Mouse (Mus musculus): Measurements from ENCODE around the gene Vav2. TPM values are rescaled to one million over a fixed set of nuclear protein-coding genes. Genes with fewer than 3 reads are reported as not detected.

Vav2 gene
- polyA plus RNA-seq, 1 experiment from 2014 or later = 7.1 TPM

DNA sequence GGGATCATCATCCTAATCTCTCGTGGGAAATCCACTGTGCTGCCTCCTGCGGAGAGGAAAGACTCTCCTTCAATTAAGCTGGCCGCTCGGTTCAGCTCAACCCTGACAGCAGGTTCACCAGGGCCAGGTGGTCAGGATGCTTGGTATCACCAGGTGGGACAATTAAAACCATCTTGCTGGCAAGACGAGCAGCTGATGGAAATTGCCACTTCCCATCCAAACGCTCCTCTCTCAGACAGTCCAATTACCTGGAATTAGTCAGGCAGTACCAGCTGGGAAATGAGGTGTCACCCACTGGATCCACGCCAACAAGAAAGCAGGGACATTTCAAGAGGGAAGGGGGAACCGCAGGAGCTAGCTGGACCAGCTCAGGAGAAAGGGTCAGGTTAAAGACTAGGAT, 96.4 kb downstream of the Vav2 start:
- Histone ChIP-seq H3K4me2 (ENCODE audit: low read depth, low read length) (no peak overlapping the region), H3K9ac (ENCODE audit: low read depth, low read length) (no peak overlapping the region), H3K27ac (replicated peaks; ENCODE audit: low read depth, low read length) (no peak overlapping the region), H3K9me3 (ENCODE audit: control insufficient read depth, low read length) (no peaks in the 10 kb centered on the region), H3K4me1 (ENCODE audit: control insufficient read depth, insufficient read depth, low read length) (peaks cover 9% of the 10 kb centered on the region; the same call in 1 of the 2 replicates), H3K4me3 (ENCODE audit: low read depth, low read length) (no peak overlapping the region), H3K27me3 (replicated peaks; ENCODE audit: control insufficient read depth, insufficient read depth, low read length) (no peaks in the 10 kb centered on the region), H3K36me3 (ENCODE audit: control insufficient read depth, insufficient read depth, low read length) (no peaks in the 10 kb centered on the region)
- no peak for ATAC-seq (ENCODE audit: low read depth)
- 51% methylated on average over 8 of the region's 8 CpGs for WGBS
- DNase-seq (ENCODE audit: low spot score) = no peak

DNA sequence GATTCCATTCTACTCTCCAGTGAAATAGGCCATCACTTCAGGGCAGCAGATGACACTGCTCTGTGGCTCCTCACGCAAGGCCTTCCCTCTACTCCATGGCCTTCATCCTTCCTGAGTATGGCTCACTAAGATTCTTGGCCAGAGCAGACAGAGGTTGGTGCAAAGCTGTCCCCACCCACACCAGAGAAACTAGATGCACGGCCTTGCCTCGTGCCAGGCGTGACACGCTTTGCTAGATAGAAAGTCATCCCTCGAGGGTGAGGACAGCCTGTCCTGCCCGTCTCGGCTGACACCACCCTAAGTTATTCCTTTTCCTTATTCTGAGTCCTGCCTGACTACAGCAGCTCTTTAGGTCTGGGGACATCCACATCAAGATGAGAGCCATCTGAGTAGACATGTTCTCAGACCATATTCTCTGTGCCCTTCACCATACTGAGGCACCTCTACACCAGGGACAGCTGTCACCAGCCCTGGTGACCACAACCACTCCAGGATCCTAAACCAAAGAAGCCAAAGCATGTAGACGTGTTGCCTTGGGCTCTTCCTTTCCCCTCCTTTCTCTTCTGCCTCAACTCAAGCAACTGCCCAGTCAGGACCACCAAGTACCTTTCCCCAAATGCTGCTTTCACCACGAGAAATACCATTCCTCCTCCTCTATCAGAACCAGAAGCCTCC, 97.3 kb downstream of the Vav2 start:
- Histone ChIP-seq H3K9me3 (ENCODE audit: control insufficient read depth, low read length) (no peaks in the 10 kb centered on the region), H3K27ac (replicated peaks; ENCODE audit: low read depth, low read length) (no peak overlapping the region)

DNA sequence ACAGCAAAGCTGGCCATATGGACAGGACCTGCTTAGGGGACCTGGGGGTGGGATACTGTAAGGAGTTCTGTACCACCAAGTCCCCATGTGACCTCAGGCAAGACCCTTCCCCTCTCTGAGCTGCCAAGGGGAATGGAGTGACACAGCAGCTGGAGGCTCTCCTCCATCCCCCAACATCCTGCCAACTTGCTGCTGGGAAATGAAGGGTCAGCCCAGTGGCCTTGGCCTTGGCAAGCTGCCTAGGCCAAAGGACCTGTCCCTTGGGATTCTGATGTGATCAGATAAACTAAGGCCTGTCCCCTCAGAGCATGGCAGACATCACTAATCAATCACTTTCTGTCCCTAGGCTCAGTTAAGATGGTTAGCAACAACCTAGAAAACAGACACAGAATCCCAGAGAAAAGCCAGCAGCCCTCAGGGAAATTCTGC, 98.2 kb downstream of the Vav2 start:
- H3K36me3 ChIP-seq (ENCODE audit: control insufficient read depth, insufficient read depth, low read length) = no peaks in the 10 kb centered on the region
- H3K4me2 ChIP-seq (ENCODE audit: low read depth, low read length) = no peak overlapping the region
- no peak for DNase-seq (ENCODE audit: low spot score)
- no peak overlapping the region for H3K27ac ChIP-seq (replicated peaks; ENCODE audit: low read depth, low read length)
- no peak overlapping the region for H3K4me3 ChIP-seq (ENCODE audit: low read depth, low read length)
- ATAC-seq (ENCODE audit: low read depth) = no peak
- no peak overlapping the region for H3K9ac ChIP-seq (ENCODE audit: low read depth, low read length)
- peaks cover 21% of the 10 kb centered on the region; the same call in 1 of the 2 replicates for H3K4me1 ChIP-seq (ENCODE audit: control insufficient read depth, insufficient read depth, low read length)
- H3K27me3 ChIP-seq (replicated peaks; ENCODE audit: control insufficient read depth, insufficient read depth, low read length) = no peaks in the 10 kb centered on the region
- no peaks in the 10 kb centered on the region for H3K9me3 ChIP-seq (ENCODE audit: control insufficient read depth, low read length)

More for the DNA sequence above, 97.3 kb downstream of the Vav2 start:
- ATAC-seq (ENCODE audit: low read depth) (no peak), DNase-seq (ENCODE audit: low spot score) (no peak)
- Histone ChIP-seq H3K27me3 (replicated peaks; ENCODE audit: control insufficient read depth, insufficient read depth, low read length) (no peaks in the 10 kb centered on the region), H3K9ac (ENCODE audit: low read depth, low read length) (no peak overlapping the region), H3K4me3 (ENCODE audit: low read depth, low read length) (no peak overlapping the region), H3K36me3 (ENCODE audit: control insufficient read depth, insufficient read depth, low read length) (no peaks in the 10 kb centered on the region), H3K4me1 (ENCODE audit: control insufficient read depth, insufficient read depth, low read length) (peaks cover 12% of the 10 kb centered on the region; the same call in 1 of the 2 replicates), H3K4me2 (ENCODE audit: low read depth, low read length) (no peak overlapping the region)
- 89% methylated on average over 10 of the region's 10 CpGs for WGBS

DNA sequence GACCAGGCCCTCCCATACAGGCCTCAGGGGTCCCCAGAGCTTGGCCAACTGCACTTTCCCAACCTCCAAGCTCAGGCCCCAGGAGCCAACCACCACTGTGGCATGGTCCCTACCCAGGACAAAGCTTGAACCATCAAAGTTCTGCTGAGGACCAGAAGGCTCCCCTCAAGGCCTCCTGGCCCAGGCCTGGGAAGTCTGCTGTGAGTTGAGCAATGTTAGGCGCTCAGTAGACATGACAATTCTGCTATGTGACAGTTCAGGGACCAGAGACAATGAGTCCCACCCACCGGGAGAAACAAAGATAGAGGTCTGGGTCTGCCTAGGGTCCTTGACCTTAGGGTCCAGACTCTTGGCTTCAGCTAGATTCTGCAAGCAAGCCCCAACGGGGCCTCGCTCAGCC, 98.9 kb downstream of the Vav2 start:
- Histone ChIP-seq H3K4me1 (ENCODE audit: control insufficient read depth, insufficient read depth, low read length) (peaks cover 22% of the 10 kb centered on the region; the same call in 1 of the 2 replicates), H3K27me3 (replicated peaks; ENCODE audit: control insufficient read depth, insufficient read depth, low read length) (no peaks in the 10 kb centered on the region), H3K9me3 (ENCODE audit: control insufficient read depth, low read length) (no peaks in the 10 kb centered on the region), H3K9ac (ENCODE audit: low read depth, low read length) (no peak overlapping the region), H3K4me3 (ENCODE audit: low read depth, low read length) (no peak overlapping the region), H3K27ac (replicated peaks; ENCODE audit: low read depth, low read length) (no peak overlapping the region), H3K36me3 (ENCODE audit: control insufficient read depth, insufficient read depth, low read length) (no peaks in the 10 kb centered on the region), H3K4me2 (ENCODE audit: low read depth, low read length) (no peak overlapping the region)
- WGBS = 84% methylated on average over 4 of the region's 4 CpGs
- no peak for ATAC-seq (ENCODE audit: low read depth)
- no peak for DNase-seq (ENCODE audit: low spot score)

DNA sequence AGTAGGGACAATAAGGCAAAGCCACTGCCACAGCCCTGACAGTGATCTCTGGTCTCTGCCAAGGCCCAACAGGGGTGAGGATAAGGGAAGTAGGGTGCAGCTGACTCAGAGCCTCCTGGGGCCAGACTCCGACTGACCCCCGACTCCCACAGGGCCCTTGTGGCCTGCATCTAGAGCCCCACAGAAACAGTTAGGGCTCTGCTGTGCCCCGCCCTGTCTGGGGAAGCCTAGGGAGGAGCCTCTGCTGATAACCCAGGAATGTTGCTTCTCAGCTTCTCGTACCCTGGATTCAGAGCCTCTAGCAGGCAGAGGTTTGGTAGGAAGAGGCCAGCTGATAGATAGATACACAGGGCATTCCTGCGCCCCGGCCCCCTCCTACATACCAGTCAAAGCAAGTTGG, 99.8 kb downstream of the Vav2 start:
- no peak for DNase-seq (ENCODE audit: low spot score)
- H3K4me3 ChIP-seq (ENCODE audit: low read depth, low read length) = no peak overlapping the region
- no peak overlapping the region for H3K27ac ChIP-seq (replicated peaks; ENCODE audit: low read depth, low read length)
- WGBS = 70% methylated on average over 6 of the region's 6 CpGs
- H3K9ac ChIP-seq (ENCODE audit: low read depth, low read length) = no peak overlapping the region
- H3K9me3 ChIP-seq (ENCODE audit: control insufficient read depth, low read length) = no peaks in the 10 kb centered on the region
- H3K36me3 ChIP-seq (ENCODE audit: control insufficient read depth, insufficient read depth, low read length) = no peaks in the 10 kb centered on the region
- H3K4me2 ChIP-seq (ENCODE audit: low read depth, low read length) = no peak overlapping the region
- H3K4me1 ChIP-seq (ENCODE audit: control insufficient read depth, insufficient read depth, low read length) = peaks cover 22% of the 10 kb centered on the region; the same call in 1 of the 2 replicates
- ATAC-seq (ENCODE audit: low read depth) = no peak
- no peaks in the 10 kb centered on the region for H3K27me3 ChIP-seq (replicated peaks; ENCODE audit: control insufficient read depth, insufficient read depth, low read length)

DNA sequence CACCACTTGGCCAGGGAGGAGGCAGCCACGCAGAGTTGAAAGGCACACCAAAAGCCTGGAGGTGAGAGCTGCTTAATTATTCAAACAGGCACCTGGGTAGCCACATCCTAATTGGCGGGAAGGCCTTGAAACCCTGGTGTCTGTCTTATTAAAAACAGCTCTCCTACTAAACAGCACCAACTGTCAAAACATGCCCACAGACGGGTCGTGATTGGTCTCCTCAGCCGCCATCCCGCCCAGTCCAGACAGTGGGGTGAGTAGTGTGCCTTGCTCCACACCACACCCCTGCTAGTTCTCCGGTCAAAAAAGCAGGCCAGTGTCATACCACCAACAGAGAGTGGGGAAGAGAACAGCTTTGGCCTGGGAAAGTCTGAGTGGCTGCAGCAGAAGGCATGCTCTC, 100.5 kb downstream of the Vav2 start:
- Histone ChIP-seq H3K9ac (ENCODE audit: low read depth, low read length) (no peak overlapping the region; the same call in 1 of the 2 replicates), H3K27me3 (replicated peaks; ENCODE audit: control insufficient read depth, insufficient read depth, low read length) (no peaks in the 10 kb centered on the region), H3K4me3 (ENCODE audit: low read depth, low read length) (no peak overlapping the region), H3K4me2 (ENCODE audit: low read depth, low read length) (no peak overlapping the region), H3K9me3 (ENCODE audit: control insufficient read depth, low read length) (no peaks in the 10 kb centered on the region), H3K27ac (replicated peaks; ENCODE audit: low read depth, low read length) (no peak overlapping the region), H3K36me3 (ENCODE audit: control insufficient read depth, insufficient read depth, low read length) (no peaks in the 10 kb centered on the region), H3K4me1 (ENCODE audit: control insufficient read depth, insufficient read depth, low read length) (peaks cover 25% of the 10 kb centered on the region; the same call in 1 of the 2 replicates)
- 26% methylated on average over 7 of the region's 7 CpGs for WGBS
- ATAC-seq (ENCODE audit: low read depth) (no peak), DNase-seq (ENCODE audit: low spot score) (no peak)

DNA sequence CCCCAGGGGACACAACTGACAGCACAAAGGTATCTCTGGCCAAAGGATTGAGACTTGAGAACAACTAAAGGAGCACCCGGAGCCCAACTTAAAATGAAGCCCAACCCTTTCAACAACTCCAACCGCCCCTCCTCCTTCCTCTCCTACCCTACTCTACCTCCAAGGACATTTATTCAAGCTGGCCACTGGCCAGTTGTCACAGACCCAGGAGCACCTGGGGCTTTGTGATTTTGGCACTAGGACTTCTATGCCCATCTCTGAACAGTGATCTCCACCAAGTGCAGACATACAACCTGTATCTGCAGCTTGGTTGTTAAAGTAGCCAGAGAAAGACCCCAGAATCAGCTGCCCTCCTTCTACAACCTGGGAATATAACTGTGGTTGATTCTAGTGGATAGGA, 102.1 kb downstream of the Vav2 start:
- 13% methylated on average over 2 of the region's 2 CpGs for WGBS
- no peak for ATAC-seq (ENCODE audit: low read depth)
- no peaks in the 10 kb centered on the region for H3K27me3 ChIP-seq (replicated peaks; ENCODE audit: control insufficient read depth, insufficient read depth, low read length)

DNA sequence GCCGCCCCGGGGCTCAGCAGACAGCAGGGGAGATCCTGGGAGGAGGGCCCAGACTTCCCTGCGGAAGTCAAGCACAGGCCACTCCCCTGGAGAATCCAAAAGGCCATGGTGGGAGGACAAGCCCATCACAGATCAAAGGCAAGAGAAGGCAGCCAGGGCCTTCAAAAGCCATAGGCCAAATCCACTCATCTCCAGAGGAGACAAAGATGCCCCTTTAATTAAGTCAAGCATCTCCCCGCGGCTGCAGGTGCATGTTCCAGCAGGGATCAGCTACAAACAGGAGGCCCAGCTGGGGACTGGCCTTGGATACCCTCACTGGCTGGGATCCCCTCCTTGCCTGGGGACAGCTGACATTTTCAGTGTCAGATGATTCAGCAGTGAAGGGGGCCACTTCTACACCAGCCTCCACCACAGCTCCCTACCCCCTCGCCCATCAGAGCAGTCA, 105.4 kb downstream of the Vav2 start:
- no peak overlapping the region for H3K27ac ChIP-seq (replicated peaks; ENCODE audit: low read depth, low read length)
- H3K4me2 ChIP-seq (ENCODE audit: low read depth, low read length) = no peak overlapping the region
- no peak overlapping the region for H3K4me3 ChIP-seq (ENCODE audit: low read depth, low read length)
- ATAC-seq (ENCODE audit: low read depth) = peak; percentile 24; the same call in 1 of the 2 replicates
- H3K9me3 ChIP-seq (ENCODE audit: control insufficient read depth, low read length) = no peaks in the 10 kb centered on the region
- WGBS = 23% methylated on average over 6 of the region's 6 CpGs
- H3K9ac ChIP-seq (ENCODE audit: low read depth, low read length) = no peak overlapping the region
- peaks cover 23% of the 10 kb centered on the region; the same call in 1 of the 2 replicates for H3K4me1 ChIP-seq (ENCODE audit: control insufficient read depth, insufficient read depth, low read length)
- no peaks in the 10 kb centered on the region for H3K27me3 ChIP-seq (replicated peaks; ENCODE audit: control insufficient read depth, insufficient read depth, low read length)
- no peaks in the 10 kb centered on the region; the same call in 1 of the 2 replicates for H3K36me3 ChIP-seq (ENCODE audit: control insufficient read depth, insufficient read depth, low read length)
- DNase-seq (ENCODE audit: low spot score) = no peak

More for the DNA sequence above, 102.1 kb downstream of the Vav2 start:
- no peak overlapping the region for H3K9ac ChIP-seq (ENCODE audit: low read depth, low read length)
- peaks cover 27% of the 10 kb centered on the region; the same call in 1 of the 2 replicates for H3K4me1 ChIP-seq (ENCODE audit: control insufficient read depth, insufficient read depth, low read length)
- no peak overlapping the region for H3K27ac ChIP-seq (replicated peaks; ENCODE audit: low read depth, low read length)
- no peak overlapping the region for H3K4me2 ChIP-seq (ENCODE audit: low read depth, low read length)
- no peak overlapping the region for H3K4me3 ChIP-seq (ENCODE audit: low read depth, low read length)
- no peaks in the 10 kb centered on the region for H3K9me3 ChIP-seq (ENCODE audit: control insufficient read depth, low read length)
- no peaks in the 10 kb centered on the region for H3K36me3 ChIP-seq (ENCODE audit: control insufficient read depth, insufficient read depth, low read length)
- no peak for DNase-seq (ENCODE audit: low spot score)

DNA sequence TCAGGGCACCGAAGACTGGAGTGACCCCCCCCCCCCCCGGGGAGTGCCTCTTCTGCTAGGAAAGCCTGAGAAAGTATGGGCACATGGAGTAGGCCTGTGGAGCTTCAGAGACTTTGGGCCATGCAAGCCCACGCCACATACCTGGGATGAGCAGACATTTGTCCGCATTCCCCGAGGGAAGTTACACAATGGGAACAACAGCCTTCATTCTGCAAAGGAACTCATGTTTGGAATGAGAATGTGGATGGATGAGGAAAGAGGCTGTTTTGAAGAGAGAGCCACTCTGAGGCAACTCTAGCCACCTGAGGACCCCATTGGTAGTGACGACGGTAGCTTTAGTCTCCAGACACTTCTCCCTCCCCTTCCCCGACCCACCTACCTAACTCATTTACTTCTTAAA, 106.0 kb downstream of the Vav2 start:
- Histone ChIP-seq H3K36me3 (ENCODE audit: control insufficient read depth, insufficient read depth, low read length) (no peaks in the 10 kb centered on the region; the same call in 1 of the 2 replicates), H3K27me3 (replicated peaks; ENCODE audit: control insufficient read depth, insufficient read depth, low read length) (no peaks in the 10 kb centered on the region), H3K4me2 (ENCODE audit: low read depth, low read length) (no peak overlapping the region), H3K4me1 (ENCODE audit: control insufficient read depth, insufficient read depth, low read length) (peaks cover 20% of the 10 kb centered on the region; the same call in 1 of the 2 replicates), H3K9ac (ENCODE audit: low read depth, low read length) (no peak overlapping the region), H3K4me3 (ENCODE audit: low read depth, low read length) (no peak overlapping the region), H3K27ac (replicated peaks; ENCODE audit: low read depth, low read length) (no peak overlapping the region), H3K9me3 (ENCODE audit: control insufficient read depth, low read length) (no peaks in the 10 kb centered on the region)
- DNase-seq (ENCODE audit: low spot score) (no peak), ATAC-seq (ENCODE audit: low read depth) (no peak)
- 58% methylated on average over 8 of the region's 8 CpGs for WGBS

Measured in embryonic facial prominence, embryonic 14.5 days (tissue).